Mouse (Mus musculus) lung, embryonic 16.5 days (tissue): Measurements from ENCODE around the gene Rock2. TPM values are rescaled to one million over a fixed set of nuclear protein-coding genes. Genes with fewer than 3 reads are reported as not detected.

Experiments
- ATAC-seq: fragments of 200-750 bp; cut with Nextera tagmentation; 2 replicates; pipeline ENCODE4 v1.8.0; 2017; ENCODE audit warnings: low read depth, mild to moderate bottlenecking, moderate library complexity
- H3K27ac ChIP-seq: fragments of 300-500 bp; sonication (generic); 2 replicates; pipeline ENCODE4 v1.5.1; 2014; ENCODE audit warnings: mild to moderate bottlenecking, control low read depth, low read length
- H3K27me3 ChIP-seq: fragments of 300-500 bp; sonication (generic); 2 replicates; pipeline ENCODE4 v1.6.1; 2014; ENCODE audit warnings: low read depth, low read length, mixed read lengths; ENCODE audit not compliant: control insufficient read depth, insufficient read depth
- H3K36me3 ChIP-seq: fragments of 300-500 bp; sonication (generic); 2 replicates; pipeline ENCODE4 v1.6.1; 2014; ENCODE audit warnings: low read length; ENCODE audit not compliant: control insufficient read depth, insufficient read depth
- H3K4me1 ChIP-seq: fragments of 300-500 bp; sonication (generic); replicated peaks from 2 replicates; pipeline ENCODE4 v1.6.1; 2014; ENCODE audit warnings: low read length, mixed read lengths; ENCODE audit not compliant: control insufficient read depth, insufficient read depth
- H3K4me2 ChIP-seq: fragments of 300-500 bp; sonication (generic); 2 replicates; pipeline ENCODE4 v1.6.1; 2014; ENCODE audit warnings: low read depth, low read length, control low read depth
- H3K4me3 ChIP-seq: fragments of 300-500 bp; sonication (generic); 2 replicates; pipeline ENCODE4 v1.5.1; 2014; ENCODE audit warnings: mild to moderate bottlenecking, low read length, control low read depth
- H3K9ac ChIP-seq: fragments of 300-500 bp; sonication (generic); 2 replicates; pipeline ENCODE4 v1.6.1; 2014; ENCODE audit warnings: low read length, control low read depth
- H3K9me3 ChIP-seq: fragments of 300-500 bp; sonication (generic); 2 replicates; pipeline ENCODE4 v1.6.1; 2016; ENCODE audit warnings: low read length; ENCODE audit not compliant: control insufficient read depth
- WGBS: fragments of 180-500 bp; shearing (Covaris S2); extraction: QIAGEN DNeasy Blood & Tissue Kit; methylation state at CpG from one replicate; pipeline ENCODE4 v1.1.7; 2014; 5-methylcytosine and 5-hydroxymethylcytosine counted together
- polyA plus RNA-seq: library from polyadenylated mRNA; unstranded; fragments of >200 nt; fragmentation: Nextera tagmentation; extraction: Ambion mirVana; gene quantifications from 2 replicates; pipeline ENCODE4 v1.2.1, GENCODE M21; 2015

Gene Rock2
- polyA plus RNA-seq, 1 experiment from 2014 or later, result 15.3 TPM

DNA sequence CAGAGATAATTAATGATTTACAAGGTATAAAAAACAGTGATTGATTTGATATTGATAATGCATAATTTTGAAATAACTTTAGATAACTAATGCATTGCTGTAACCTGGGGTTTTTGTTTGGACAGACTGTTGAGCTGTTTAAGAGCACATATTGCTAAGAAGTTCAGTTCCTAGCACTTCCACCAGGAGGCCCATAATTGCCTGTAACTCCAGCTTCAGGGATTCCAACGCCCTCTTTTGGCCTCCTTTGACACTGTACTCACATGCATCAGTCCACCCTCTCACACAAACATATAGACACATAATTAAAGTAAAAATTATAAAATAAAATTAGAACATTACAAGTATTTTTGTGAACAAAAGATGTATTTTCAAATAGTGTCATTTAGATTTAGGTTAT, 64.2 kb downstream of the Rock2 start:
- Histone ChIP-seq H3K4me2 (no peak overlapping the region), H3K27me3 (no peaks in the 10 kb centered on the region), H3K27ac (no peak overlapping the region), H3K36me3 (peaks cover 38% of the 10 kb centered on the region), H3K4me3 (no peak overlapping the region), H3K9me3 (no peaks in the 10 kb centered on the region), H3K9ac (no peak overlapping the region), H3K4me1 (no peaks in the 10 kb centered on the region)
- no peak for ATAC-seq
- whole genome bisulfite sequencing, result 62% methylated on average over 1 of the region's 1 CpGs

- no peaks in the 10 kb centered on the region for H3K9me3 ChIP-seq
- H3K9ac ChIP-seq, result no peak overlapping the region
- WGBS, result 83% methylated on average over 2 of the region's 2 CpGs
- peaks cover 31% of the 10 kb centered on the region for H3K36me3 ChIP-seq
- H3K4me3 ChIP-seq, result no peak overlapping the region
- no peaks in the 10 kb centered on the region for H3K4me1 ChIP-seq
- H3K4me2 ChIP-seq, result no peak overlapping the region
- no peak overlapping the region for H3K27ac ChIP-seq
- H3K27me3 ChIP-seq, result no peaks in the 10 kb centered on the region
- ATAC-seq, result no peak
Measured at GRCm38 (mm10) chr12:16963354-16963753, 68.7 kb downstream of the Rock2 start.

DNA sequence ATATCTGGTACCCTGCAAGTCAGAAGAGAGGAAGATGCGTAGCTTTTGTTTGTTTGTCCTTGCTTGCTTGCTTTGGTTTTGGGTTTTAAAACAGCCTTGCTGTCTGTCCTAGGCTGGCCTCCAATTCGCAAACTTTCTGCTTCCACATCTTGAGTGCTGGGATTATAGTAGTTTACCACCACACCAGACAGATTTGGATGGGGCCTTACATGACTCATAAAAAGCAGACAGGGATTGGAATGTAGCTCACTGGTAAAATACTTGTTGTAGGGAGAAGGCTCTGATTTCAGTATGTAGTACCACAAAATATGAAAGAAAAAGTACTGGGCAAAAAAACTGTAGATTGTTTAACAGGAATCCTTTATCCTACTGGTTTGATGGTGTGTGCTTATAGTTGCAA, 72.1 kb downstream of the Rock2 start:
- WGBS, result 92% methylated on average over 2 of the region's 2 CpGs
- no peak for ATAC-seq
- Histone ChIP-seq H3K27ac (no peak overlapping the region), H3K4me2 (no peak overlapping the region), H3K4me1 (no peaks in the 10 kb centered on the region), H3K36me3 (peaks cover 26% of the 10 kb centered on the region), H3K9ac (no peak overlapping the region), H3K9me3 (no peaks in the 10 kb centered on the region), H3K4me3 (no peak overlapping the region), H3K27me3 (no peaks in the 10 kb centered on the region)

GRCm38 (mm10) chr12:16977120-16977519, 82.4 kb downstream of the Rock2 start:
- peaks cover 57% of the 10 kb centered on the region for H3K36me3 ChIP-seq

DNA sequence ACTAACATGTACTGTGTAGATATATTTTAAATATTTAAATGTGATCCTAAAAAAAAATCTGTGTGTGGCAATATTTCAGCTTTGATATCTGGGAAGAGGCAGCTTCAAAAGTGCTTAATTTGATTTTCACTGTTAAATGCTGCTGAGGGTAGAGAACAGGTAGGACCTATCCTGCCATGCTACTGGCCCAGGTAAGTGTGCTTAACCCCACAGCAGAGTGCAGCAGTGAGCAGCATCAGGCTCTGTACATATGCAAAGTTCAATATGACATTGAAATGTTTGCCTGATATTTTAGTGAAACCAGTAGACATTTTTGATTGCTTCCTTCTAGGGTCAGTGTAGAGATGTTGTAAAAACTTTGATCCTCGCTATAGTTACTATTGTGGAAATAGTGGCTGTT, 91.1 kb downstream of the Rock2 start:
- no peak overlapping the region for H3K4me3 ChIP-seq
- H3K27me3 ChIP-seq, result no peaks in the 10 kb centered on the region
- no peak for ATAC-seq
- no peaks in the 10 kb centered on the region for H3K4me1 ChIP-seq
- H3K36me3 ChIP-seq, result peaks cover 18% of the 10 kb centered on the region
- H3K9me3 ChIP-seq, result no peaks in the 10 kb centered on the region
- H3K4me2 ChIP-seq, result no peak overlapping the region
- 86% methylated on average over 1 of the region's 1 CpGs for WGBS
- H3K9ac ChIP-seq, result no peak overlapping the region
- no peak overlapping the region for H3K27ac ChIP-seq

More at GRCm38 (mm10) chr12:16977120-16977519, 82.4 kb downstream of the Rock2 start:
- Histone ChIP-seq H3K27ac (no peak overlapping the region), H3K9ac (no peak overlapping the region), H3K4me3 (no peak overlapping the region), H3K9me3 (no peaks in the 10 kb centered on the region), H3K4me2 (no peak overlapping the region), H3K4me1 (no peaks in the 10 kb centered on the region), H3K27me3 (no peaks in the 10 kb centered on the region)
- ATAC-seq, result no peak

- no peak for ATAC-seq
- Histone ChIP-seq H3K36me3 (peaks cover 4% of the 10 kb centered on the region), H3K4me3 (no peak overlapping the region), H3K4me2 (no peak overlapping the region), H3K9ac (no peak overlapping the region), H3K27ac (no peak overlapping the region), H3K27me3 (no peaks in the 10 kb centered on the region), H3K4me1 (no peaks in the 10 kb centered on the region), H3K9me3 (no peaks in the 10 kb centered on the region)
- 88% methylated on average over 2 of the region's 2 CpGs for WGBS
Measured at GRCm38 (mm10) chr12:16991376-16991775, 96.7 kb downstream of the Rock2 start.

- Histone ChIP-seq H3K9ac (no peak overlapping the region), H3K9me3 (no peaks in the 10 kb centered on the region), H3K27ac (no peak overlapping the region), H3K27me3 (no peaks in the 10 kb centered on the region), H3K36me3 (peaks cover 4% of the 10 kb centered on the region; the same call in 1 of the 2 replicates), H3K4me3 (no peak overlapping the region), H3K4me2 (no peak overlapping the region), H3K4me1 (no peaks in the 10 kb centered on the region)
- no peak for ATAC-seq
- 90% methylated on average over 2 of the region's 2 CpGs for WGBS
Measured at GRCm38 (mm10) chr12:16992355-16992754, 97.7 kb downstream of the Rock2 start.

DNA sequence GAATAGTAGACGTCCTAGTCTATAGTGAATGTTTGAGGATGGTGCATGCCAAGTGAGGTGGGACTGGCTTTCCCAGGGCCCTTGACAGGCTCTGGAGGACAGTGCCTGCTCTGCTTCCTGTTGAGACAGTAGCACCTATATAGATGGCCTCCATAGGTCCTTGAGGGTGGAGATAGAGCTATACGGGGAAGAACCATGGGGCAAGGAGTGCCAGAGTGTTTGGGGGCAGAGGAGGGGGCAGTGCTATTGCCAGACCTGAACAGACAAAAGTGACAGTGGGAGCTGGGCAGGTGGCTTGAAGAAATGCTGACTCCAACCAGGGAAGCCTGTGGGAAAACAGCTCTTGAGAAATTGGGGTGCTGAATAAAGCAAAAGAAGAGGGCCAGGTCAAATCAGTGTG, 99.6 kb downstream of the Rock2 start:
- no peak for ATAC-seq
- no peak overlapping the region for H3K4me3 ChIP-seq
- H3K27me3 ChIP-seq, result no peaks in the 10 kb centered on the region; the same call in 1 of the 2 replicates
- H3K36me3 ChIP-seq, result no peaks in the 10 kb centered on the region
- no peak overlapping the region for H3K9ac ChIP-seq
- no peak overlapping the region for H3K27ac ChIP-seq
- WGBS, result 77% methylated on average over 2 of the region's 2 CpGs
- peaks cover 8% of the 10 kb centered on the region; the same call in 1 of the 2 replicates for H3K4me1 ChIP-seq
- H3K9me3 ChIP-seq, result no peaks in the 10 kb centered on the region
- H3K4me2 ChIP-seq, result no peak overlapping the region

- no peaks in the 10 kb centered on the region; the same call in 1 of the 2 replicates for H3K27me3 ChIP-seq
- H3K4me2 ChIP-seq, result no peak overlapping the region
- no peak overlapping the region for H3K4me3 ChIP-seq
- WGBS, result 74% methylated on average over 5 of the region's 5 CpGs
- H3K4me1 ChIP-seq, result peaks cover 10% of the 10 kb centered on the region; the same call in 1 of the 2 replicates
- H3K9ac ChIP-seq, result no peak overlapping the region
- no peaks in the 10 kb centered on the region for H3K9me3 ChIP-seq
- no peak for ATAC-seq
- no peaks in the 10 kb centered on the region for H3K36me3 ChIP-seq
- no peak overlapping the region for H3K27ac ChIP-seq
Measured at GRCm38 (mm10) chr12:16996281-16996680, 101.6 kb downstream of the Rock2 start.

DNA sequence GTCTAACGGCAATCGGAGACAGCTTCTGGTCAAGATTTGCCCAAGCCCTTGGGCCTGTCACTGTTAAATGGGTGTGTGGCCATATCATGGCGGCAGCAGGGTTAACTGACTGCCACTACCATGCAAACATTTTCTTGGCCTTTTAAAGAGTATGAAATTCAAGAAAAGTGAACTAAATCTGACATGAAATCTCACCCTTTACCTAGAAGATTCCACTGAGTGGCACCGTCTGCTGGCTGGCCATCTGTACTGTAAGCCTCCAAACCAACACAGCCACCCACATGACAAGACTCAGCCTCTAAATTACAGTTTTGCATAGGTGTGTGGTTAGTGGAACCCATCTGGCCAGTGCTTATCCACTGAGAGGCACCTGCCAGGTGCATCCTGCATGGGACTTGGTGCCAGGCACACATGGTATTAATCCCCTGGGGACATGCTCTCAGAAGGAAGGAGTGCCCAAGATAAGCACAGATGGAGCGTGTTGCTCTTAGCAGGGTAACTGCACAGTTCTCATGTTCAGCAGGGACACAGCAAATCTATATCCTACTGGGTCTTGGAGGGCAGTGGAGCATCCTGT, 102.3 kb downstream of the Rock2 start:
- Histone ChIP-seq H3K4me3 (no peak overlapping the region), H3K36me3 (no peaks in the 10 kb centered on the region), H3K27ac (no peak overlapping the region), H3K9ac (no peak overlapping the region), H3K27me3 (no peaks in the 10 kb centered on the region; the same call in 1 of the 2 replicates), H3K4me1 (peaks cover 10% of the 10 kb centered on the region; the same call in 1 of the 2 replicates), H3K4me2 (no peak overlapping the region), H3K9me3 (no peaks in the 10 kb centered on the region)
- no peak for ATAC-seq
- 89% methylated on average over 5 of the region's 5 CpGs for WGBS
